Mouse (Mus musculus): ENCODE measurements around the gene Krt39.

The Krt39 gene

GRCm38 (mm10) chr11:99521288-99521860 lies at the start of gene Krt39:
Krt39 (minus strand) TSS chr11:99521338.
- DNase-seq (ENCODE audit: low read depth, low spot score): no peak

GRCm38 (mm10) chr11:99566530-99566929 lies 45.4 kb upstream of the Krt39 start, which contains the start of gene Krtap3-1:
Krtap3-1 (minus strand) TSS chr11:99566630.
- no peak for DNase-seq (ENCODE audit: low read depth, low spot score)

GRCm38 (mm10) chr11:99562580-99562979 lies 41.4 kb upstream of the Krt39 start:
- no peak for DNase-seq (ENCODE audit: low read depth, low spot score)

DNA sequence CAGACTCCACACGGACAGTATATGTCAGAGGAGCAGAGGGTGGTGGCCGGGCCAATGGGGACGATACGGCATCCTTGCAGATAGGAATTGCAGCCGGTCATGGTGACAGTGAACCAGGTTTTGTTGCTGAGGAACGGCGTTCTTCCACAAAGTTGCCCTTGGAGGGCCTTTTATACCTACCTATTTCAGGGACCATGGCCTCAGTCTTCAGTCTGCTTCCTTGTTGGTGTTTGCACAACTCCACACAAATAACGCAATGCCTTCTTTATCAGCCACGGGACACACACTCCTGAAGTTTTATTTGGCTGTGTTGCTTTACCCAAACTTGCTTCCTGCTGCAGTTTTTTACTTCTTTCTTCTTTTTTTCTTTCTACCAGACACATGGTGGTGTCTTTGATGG lies 38.2 kb upstream of the Krt39 start, which contains the start of gene Gm11939:
TSS of gene Gm11939 (minus strand) at position 101 of the 400 bp plus-strand sequence.
- DNase-seq (ENCODE audit: low read depth, low spot score): no peak

- no peak for DNase-seq (ENCODE audit: low read depth, low spot score)
Observed at GRCm38 (mm10) chr11:99557976-99558745, 37.0 kb upstream of the Krt39 start.

- DNase-seq (ENCODE audit: low read depth, low spot score): no peak
Observed at GRCm38 (mm10) chr11:99556753-99557152, 35.6 kb upstream of the Krt39 start, which contains the start of gene Krtap3-2. Krtap3-2 (minus strand) TSS chr11:99556853.

DNA sequence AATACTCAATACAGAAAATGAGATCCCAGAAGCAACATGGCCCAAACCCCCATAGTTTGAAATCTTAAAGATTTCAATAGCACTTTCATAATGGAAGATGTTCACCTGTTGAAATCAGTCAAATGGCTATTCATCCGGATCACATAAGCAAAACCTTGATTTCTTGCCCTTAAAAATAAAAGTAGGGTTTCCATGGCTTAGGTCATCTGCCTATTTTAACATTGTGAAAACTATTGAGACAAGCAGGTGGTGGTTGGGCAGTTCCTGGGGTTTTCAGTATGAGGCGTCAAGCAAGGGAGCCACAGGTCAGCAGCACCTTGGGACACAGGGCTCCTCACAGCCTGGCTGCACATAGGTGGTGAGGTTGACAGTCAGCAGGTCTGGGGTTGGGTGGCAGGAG lies 35.1 kb upstream of the Krt39 start:
- DNase-seq (ENCODE audit: low read depth, low spot score): no peak

GRCm38 (mm10) chr11:99550765-99551164 lies 29.6 kb upstream of the Krt39 start, which contains the start of gene Krtap3-3:
Krtap3-3 (minus strand) TSS chr11:99550865.
- DNase-seq (ENCODE audit: low read depth, low spot score): no peak

DNA sequence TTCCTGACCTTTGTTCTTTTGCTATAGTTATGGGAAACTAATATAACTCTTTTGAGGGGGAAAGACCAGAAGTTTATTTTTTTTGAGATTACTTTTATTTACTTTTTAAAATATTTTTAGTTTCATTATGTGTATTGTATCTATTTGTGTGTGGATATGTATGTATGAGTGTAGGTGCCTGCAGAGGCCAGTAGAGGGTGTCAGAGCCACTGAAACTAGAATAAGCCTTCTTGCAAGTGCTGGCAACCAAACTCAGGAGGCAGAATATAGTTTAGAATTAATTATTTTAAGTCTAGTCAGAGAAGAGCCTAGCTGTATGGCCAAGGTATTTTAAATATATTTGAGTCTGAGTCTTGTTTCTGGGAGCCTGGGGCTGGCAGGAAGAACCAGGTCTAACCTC lies 26.8 kb upstream of the Krt39 start:
- DNase-seq (ENCODE audit: low read depth, low spot score): no peak

GRCm38 (mm10) chr11:99539721-99540120 lies 18.6 kb upstream of the Krt39 start:
- DNase-seq (ENCODE audit: low read depth, low spot score): no peak

DNA sequence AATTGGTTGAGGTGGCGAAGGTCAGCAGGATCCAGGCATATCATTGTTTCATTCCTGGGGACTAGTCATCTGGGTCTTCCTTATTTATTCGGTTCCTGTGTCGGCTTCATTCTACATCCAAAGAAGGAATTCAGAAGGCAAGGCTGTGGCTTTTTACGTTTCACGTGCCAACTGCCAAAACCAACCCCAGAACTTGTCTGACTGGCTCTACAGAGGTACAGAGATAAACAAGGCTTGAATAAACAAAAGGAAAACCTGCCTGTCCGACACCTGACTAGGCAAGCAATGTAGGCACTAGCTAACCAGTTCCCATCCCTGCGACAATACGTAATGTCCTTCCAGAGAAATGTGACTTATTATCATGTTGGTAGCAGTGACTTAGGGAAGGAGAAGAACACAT lies 7.0 kb downstream of the Krt39 start:
- no peak for DNase-seq (ENCODE audit: low read depth, low spot score)

DNA sequence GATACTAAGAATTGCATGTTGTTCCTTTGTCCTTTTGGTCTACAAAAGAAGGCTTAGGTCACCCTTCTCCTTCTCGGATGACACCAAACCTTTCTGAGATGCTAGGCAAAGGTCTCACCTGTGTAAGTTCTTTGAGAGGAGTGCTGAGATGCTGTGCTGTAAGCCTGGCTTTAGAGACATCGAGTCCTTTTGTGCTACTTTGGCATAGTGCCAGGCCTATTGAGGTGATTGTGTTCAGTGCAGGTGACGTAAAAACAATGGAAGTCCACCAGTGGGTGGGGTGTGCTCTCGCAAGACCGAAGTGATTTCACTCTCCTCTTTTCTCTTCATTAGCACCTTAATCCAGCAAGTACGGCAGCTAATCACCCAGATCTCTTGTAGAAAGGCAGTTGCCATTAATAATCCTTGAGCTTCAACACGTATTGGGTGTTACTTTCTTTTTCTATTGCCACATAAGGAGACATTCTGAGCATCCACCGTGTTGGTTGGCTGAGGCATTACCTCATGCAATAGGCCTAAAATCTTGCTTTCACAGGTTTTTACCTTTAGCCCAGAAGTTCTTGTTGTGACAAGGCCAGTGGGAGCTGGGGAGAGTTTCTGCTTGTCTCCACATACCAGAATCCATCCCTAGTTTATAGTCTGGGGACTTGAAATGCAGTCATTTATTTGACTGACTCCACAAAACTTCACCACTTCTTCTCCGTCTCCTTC lies 20.9 kb downstream of the Krt39 start:
- DNase-seq (ENCODE audit: low read depth, low spot score): no peak

DNA sequence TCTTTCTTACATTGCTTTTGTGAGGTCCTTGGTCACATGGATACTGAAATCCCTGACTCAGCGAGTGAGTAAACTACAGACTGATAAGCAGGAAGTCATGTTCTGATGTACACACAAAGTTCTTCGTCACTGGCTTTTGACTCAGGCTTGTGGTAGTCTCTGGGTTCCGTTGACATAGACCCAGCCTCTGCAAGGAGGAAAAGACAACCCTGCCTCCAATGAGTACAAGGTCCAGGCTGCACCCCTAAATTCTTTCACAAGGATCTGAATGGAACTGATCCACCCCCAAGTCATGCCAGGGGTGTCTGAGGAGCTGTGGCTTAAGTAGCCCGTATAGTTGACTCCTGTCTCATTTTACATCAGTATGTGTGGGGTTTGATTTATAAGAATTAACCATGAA lies 24.7 kb downstream of the Krt39 start:
- DNase-seq (ENCODE audit: low read depth, low spot score): no peak

DNA sequence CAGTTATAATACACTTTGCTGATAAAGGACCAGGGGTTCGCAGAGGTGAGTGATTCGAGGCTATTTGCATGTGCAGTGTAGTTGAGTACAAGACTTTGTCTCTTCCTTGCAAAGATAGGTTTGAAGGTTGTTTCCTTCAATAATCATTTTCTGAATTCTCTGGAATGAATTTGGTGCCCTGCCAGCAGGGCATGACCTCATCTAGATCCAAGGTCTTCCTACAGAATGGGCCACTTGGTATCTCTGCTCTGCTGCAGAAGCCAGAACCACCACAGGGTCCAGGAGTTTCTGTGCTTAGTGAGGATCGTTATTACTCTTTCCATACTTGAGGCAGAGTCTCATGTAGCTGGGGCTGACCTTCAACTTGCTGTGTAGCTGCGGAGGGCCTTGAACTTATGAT lies 26.4 kb downstream of the Krt39 start:
- no peak for DNase-seq (ENCODE audit: low read depth, low spot score)

- DNase-seq (ENCODE audit: low read depth, low spot score): no peak
Observed at GRCm38 (mm10) chr11:99493574-99493850, 27.6 kb downstream of the Krt39 start.

DNA sequence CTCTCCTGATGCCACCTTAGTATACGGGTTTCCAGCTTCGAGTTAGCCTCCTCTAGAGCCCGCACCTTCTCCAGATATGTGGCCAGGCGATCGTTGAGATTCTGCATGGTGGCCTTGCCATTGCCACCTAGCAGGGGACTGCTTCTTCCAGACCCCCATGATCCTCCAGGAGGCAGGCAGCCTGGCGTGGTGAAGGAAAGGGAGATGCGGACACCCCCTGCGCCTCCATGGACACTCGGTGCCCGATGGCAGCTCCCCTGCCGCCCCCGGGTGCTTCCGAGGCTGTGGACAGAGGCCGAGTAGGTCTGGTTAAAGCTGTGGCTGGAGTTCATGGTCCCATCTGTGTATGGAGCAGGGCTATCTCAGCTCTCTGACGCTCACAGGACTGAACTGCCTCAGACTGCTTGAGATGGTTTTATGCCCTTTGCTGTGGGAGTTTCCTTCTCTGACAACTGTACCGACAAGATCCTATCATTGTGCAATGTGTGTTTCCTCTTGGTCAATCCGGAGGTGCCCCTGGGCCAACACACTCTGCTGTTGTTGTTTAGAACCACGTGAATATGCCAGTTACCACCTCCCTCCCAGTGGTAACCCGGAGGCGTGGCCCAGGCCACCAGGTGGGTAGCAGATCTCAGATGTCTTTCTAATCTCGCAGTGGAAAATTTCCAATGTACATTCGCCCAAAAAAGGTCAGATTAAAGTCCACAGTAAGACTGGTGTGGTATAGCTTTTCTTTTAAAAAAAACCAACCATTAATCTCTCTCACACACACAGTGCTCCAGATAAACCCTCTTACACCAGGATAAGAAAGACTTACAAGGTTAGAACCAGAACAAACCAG lies 28.2 kb downstream of the Krt39 start, which contains the start of gene Krt23:
TSS of gene Krt23 (minus strand) at position 405 of the 841 bp plus-strand sequence.
- DNase-seq (ENCODE audit: low read depth, low spot score): no peak

DNA sequence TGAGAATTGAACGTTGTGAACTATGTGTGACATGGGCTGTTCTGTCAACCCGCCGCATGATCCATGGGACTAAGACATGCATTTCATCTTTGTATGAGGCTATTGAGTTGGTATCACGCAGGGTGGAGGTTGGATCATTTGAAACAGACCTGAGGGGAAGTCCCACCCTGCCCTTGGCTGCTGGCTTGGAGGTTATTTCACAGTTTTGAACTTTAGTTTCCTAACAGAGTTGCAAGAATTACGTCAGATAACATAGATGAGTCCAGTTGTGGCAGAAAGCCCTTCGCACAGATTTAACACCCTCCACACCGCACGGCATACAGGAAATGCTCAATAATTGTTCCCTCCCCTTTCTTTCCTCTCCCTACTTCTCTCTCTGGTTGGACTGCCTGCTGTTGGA lies 30.1 kb downstream of the Krt39 start:
- DNase-seq (ENCODE audit: low read depth, low spot score): no peak

DNA sequence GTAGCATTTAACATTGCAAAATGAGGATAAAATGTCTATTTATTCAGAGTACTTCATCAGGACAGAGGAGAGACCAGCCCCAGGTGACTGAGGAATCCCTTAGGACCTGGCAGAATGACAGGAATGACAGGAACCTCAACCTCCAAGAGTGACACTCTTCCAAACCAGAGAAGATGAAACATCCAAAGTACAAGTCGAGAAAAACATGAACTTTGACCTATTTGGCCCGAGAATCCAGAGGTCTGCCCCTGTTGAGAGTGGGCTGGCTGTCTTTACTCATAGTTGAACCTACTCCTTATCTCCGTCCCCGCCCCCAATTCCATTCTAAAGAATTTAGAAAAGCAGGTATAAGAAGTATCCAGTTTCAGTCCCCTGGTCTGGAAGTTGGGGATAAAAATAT lies 30.5 kb downstream of the Krt39 start:
- no peak for DNase-seq (ENCODE audit: low read depth, low spot score)

GRCm38 (mm10) chr11:99489233-99489632 lies 31.9 kb downstream of the Krt39 start:
- DNase-seq (ENCODE audit: low read depth, low spot score): no peak

DNA sequence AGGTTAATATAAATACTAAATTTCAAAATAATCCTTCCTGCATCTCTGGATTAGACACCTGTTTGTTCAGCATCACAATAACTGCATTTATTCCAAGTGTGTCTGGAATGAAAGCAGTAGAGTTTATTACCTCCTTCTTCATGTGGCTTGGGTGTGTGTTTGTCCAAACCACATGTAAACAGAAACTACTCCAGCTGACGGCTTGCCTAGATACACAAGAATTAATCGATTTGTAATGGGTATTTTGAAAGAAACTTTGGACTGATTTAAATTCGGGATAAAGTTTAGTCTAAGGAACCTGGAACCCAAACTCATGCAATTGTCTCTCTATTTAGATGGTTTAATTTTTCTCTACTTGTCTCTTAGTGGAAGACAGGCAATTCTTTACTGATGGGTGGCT lies 46.2 kb downstream of the Krt39 start:
- no peak for DNase-seq (ENCODE audit: low read depth, low spot score)

GRCm38 (mm10) chr11:99473433-99473832 lies 47.7 kb downstream of the Krt39 start:
- DNase-seq (ENCODE audit: low read depth, low spot score): no peak

- DNase-seq (ENCODE audit: low read depth, low spot score): no peak
Observed at GRCm38 (mm10) chr11:99472405-99472804, 48.7 kb downstream of the Krt39 start.

All from embryo, embryonic 11.5 days (tissue).